Mouse (Mus musculus) right cerebral cortex, postnatal 4 days (tissue): ENCODE results near the gene Gm10382.
A peak's percentile ranks its signal among the peaks of the same experiment; 100 is the strongest.

Experiments
- DNase-seq: peaks from one replicate; pipeline ENCODE4 v3.0.0-alpha.2; 2022

The Gm10382 gene

GRCm38 (mm10) chr5:125389131-125389578 is at the start of gene Gm10382:
Gene Gm10382 (plus strand): TSS chr5:125389322.
- DNase-seq: peak; percentile 77

- no peak for DNase-seq
Measured at GRCm38 (mm10) chr5:125339851-125340531, 49.1 kb upstream of the Gm10382 start.

DNA sequence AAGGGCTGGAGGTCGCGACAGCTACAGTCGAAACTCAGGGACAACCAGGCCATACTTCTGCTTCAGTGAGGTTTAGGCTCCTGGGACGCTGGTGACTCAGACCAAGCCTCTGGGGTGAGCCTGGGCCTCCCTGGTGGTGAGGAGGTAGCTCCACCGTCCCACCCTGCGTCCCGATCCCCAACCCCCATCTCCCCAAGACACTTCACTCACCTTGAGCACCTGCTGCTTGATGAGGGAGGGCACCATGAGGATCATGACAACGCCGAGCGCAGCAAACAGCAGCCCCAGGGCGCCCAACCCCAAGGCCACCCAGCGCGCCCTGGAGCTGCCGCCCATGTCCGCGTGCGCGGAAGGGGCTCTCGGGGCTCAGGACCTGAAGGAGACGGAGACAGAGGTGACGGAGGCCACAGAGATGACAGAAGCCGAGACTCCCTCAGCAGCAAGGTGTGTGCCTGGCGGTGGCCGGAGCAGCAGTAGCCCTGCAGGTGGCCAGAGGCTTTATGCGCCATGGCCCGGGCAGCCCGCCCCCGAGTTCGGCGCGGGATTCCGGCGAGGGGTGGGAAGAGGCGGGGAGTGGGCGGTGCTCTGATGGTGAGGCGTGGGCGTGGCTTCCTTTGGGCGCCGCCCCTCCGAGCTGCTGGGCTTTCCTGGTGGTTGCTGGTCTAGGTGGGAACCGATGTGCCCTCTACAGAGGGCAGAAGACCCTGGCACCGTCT is 48.4 kb upstream of the Gm10382 start, which contains the start of gene Scarb1:
Gene Scarb1, minus strand, starts transcription at position 548 of the 716 bp plus-strand sequence.
- DNase-seq: peak; percentile 83

GRCm38 (mm10) chr5:125341459-125342090 is 47.5 kb upstream of the Gm10382 start:
- DNase-seq: no peak

GRCm38 (mm10) chr5:125344296-125344695 is 44.8 kb upstream of the Gm10382 start:
- DNase-seq: no peak

DNA sequence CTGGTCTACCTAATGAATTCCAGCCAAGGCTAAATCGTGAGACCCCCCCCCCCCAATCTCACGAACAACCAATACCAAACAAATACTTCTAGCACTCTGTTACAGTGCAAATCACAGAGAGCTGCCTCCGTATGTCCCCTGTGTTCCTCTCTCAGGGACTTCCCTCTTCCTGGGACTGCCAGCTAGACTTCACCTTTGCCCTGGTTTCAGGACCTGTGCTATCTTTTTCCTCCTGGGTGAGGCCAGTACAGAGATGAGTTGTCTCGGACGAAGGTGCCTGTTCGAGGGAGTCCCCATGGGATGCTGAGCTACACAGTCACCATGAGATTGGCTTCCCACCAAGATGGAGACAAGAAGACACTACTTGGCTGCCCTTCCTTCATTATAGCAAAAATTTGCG is 41.1 kb upstream of the Gm10382 start:
- no peak for DNase-seq

- peak; percentile 52 for DNase-seq
Measured at GRCm38 (mm10) chr5:125348487-125348886, 40.6 kb upstream of the Gm10382 start.

GRCm38 (mm10) chr5:125349391-125349790 is 39.7 kb upstream of the Gm10382 start:
- no peak for DNase-seq

- DNase-seq: no peak
Measured at GRCm38 (mm10) chr5:125351057-125351456, 38.1 kb upstream of the Gm10382 start.

DNA sequence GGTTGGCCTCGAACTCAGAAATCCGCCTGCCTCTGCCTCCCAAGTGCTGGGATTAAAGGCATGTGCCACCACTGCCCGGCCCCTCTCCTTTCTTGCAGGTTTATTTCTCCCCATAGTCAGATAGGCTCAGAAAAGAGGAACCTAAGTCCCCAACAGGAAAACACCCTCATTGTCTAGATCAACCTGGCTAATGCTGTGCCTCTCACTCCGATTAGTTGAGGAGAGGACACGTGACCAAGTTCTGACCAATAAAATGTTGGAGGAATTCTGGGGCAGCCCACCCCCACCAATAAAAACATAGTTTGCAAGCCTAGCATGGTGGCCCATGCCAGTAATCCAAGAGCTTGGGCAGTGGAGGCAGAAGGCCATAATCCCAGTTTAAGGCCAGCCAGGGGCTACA is 37.2 kb upstream of the Gm10382 start:
- DNase-seq: no peak

- DNase-seq: no peak
Measured at GRCm38 (mm10) chr5:125352781-125353294, 36.3 kb upstream of the Gm10382 start.

DNA sequence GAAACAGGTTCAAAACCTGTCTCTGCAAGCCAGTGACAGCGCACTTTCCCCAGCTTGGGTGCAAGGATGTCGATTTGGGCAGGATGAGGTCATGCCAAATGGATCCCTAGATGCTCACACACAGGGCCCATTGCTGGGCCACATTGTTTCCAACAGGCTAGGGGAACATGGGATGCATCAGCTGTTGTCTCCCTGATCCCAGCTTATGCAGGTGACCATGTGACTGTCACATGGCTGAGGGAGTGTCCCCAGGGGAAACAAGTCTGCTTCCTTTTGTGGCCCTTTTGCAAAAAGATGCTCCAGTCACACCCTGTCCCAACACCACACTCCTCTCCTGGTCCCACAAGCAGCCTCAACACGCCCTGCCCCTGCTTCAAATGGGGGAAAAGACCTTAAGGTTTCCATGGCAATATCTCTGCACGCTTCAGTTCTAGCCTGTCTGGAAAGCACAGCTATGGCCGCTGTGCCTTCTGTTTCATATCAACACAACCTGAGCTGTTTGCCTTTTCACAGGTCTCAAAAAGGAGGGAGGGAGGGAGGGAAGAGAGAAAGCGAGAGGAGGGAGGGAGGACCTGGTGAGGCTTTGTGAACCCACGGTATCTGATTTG is 34.1 kb upstream of the Gm10382 start:
- DNase-seq: no peak

- DNase-seq: no peak
Measured at GRCm38 (mm10) chr5:125355650-125356049, 33.5 kb upstream of the Gm10382 start.

DNA sequence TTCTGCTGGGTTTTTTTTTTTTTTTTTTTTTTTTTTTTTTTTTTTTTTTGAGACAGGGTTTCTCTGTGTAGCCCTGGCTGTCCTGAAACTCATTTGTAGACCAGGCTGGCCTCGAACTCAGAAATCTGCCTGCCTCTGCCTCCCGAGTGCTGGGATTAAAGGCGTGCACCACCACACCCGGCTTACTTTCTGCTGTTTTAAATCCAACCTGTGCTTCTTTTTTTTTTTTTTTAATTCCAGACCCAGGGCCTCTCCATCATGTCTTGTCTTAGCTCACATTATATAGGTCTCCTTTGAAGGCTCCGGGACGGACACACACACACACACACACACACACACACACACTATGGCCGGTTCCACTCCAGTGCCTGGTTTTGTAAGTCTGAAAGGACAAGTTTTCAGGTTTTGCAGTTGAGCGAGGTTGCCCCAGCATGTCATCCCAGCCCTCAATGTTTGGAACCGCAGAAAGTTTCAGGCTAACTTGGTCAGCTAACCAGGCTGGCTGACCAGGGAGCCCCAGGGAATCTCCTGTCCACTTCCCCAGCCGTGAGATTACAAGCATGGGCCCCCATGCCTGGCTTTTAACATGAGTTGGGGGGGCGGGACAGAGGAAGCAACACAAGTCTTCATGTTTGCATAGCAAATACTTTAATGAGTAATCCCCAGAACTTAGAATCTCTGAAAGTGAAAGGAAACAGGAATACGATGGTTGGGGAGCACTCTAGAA is 31.4 kb upstream of the Gm10382 start:
- no peak for DNase-seq

- no peak for DNase-seq
Measured at GRCm38 (mm10) chr5:125358270-125358608, 30.9 kb upstream of the Gm10382 start.

- DNase-seq: peak; percentile 22
Measured at GRCm38 (mm10) chr5:125360566-125360965, 28.6 kb upstream of the Gm10382 start.

DNA sequence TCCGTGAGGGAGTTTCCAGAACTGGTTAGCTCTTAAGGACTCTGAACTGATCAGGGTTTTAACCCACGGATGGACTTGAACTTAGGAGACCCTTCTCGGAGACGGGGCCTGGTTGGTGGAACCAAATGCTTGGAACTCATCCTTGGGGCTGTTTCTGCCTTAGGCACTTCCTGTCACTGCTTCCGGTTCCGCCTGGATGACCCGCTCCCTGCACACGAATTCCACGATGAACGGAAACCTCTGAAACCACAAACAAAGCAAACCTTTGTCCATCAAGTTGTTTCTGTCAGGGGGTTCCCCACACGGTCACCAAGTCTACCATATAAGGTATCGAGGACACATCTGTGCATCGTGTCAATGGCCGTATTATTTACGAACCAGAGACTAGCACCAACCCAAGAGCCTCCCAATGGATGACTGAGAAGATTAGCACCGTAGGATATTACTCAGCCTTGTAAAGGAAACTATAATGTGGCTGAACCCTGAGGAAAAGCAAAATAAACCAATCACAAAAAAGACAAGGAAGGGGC is 28.1 kb upstream of the Gm10382 start:
- no peak for DNase-seq

GRCm38 (mm10) chr5:125363894-125364293 is 25.2 kb upstream of the Gm10382 start:
- DNase-seq: no peak

DNA sequence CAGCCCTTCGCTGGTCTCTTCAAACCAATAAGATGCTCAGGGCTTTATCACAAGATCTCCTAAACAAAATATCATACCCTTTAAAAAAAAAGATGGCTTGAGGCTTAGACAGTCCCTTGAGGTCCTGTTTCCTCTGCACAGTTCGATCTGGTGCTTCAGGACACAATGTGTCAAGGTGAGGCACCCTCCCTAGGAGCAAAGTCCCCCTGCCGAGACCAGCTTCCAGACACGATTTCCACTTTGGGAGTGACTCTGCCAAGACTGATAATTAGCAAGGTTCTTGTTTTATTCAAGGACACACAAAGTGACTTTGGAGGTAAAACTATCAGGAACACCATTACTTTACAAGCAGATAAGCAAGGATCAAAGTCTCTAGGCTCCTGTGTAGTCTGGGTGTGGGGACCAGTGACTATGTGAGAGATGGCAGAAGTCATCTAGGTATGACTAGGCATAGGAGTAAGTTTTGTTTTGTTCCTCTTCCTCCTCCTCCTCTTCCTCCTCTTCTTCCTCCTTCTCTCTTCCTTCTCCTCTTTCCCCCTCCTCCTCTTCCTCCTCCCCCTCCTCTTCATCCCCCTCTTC is 24.2 kb upstream of the Gm10382 start:
- DNase-seq: no peak

DNA sequence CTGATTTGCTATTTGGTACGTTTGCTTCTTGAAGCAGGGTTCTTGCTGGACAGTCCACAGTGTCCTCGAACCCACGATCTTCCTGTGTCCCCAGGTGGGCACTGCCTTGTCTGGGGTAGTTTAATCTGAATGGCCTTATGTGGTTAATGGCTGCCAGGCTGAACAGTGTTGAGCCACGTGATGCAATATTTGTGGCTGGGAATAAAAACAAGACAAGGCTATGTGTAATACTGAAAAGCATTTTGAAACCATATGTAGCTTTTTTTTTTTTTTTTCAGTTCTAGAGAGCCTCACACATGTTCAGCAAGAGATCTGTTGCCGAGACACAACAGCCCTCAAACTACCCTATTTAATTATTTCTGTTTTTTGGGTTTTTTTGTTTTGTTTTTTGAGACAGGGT is 21.0 kb upstream of the Gm10382 start:
- DNase-seq: no peak

DNA sequence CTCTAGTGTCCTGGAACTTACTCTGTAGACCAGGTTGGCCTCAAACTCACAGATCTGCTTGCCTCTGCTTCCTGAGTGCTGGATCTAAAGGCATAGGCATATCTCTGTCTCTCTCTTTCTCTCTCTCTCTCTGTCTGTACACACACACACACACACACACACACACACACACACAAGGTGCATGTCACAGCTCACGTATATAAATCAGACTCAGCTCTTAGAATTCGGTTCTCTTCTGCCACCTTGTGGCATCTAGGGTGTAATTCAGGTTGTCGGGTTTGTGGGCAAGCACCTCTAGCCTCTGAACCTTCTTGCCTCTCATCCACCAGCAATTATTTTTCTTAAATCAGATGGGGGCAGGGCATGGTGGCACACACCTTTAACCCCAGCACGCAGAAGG is 20.6 kb upstream of the Gm10382 start:
- peak; percentile 40 for DNase-seq
